Mouse (Mus musculus) stomach, embryonic 14.5 days (tissue): ENCODE data around the gene Hnf1a. TPM values are rescaled to one million over a fixed set of nuclear protein-coding genes. Genes with fewer than 3 reads are reported as not detected.

ENCODE experiments used
- ATAC-seq: fragments of 200-750 bp; cut with Nextera tagmentation; 2 replicates; pipeline ENCODE4 v1.8.0; 2017; ENCODE audit warnings: low read depth, moderate TSS enrichment; ENCODE audit not compliant: insufficient number of reproducible peaks, insufficient read depth, low FRiP score
- H3K27ac ChIP-seq: fragments of 300-500 bp; sonication (generic); 2 replicates; pipeline ENCODE4 v1.5.1; 2014; ENCODE audit warnings: mild to moderate bottlenecking, low read length, moderate library complexity, mixed read lengths
- H3K27me3 ChIP-seq: fragments of 300-500 bp; sonication (generic); 2 replicates; pipeline ENCODE4 v1.6.1; 2014; ENCODE audit warnings: low read length, control low read depth, mixed read lengths; ENCODE audit not compliant: control insufficient read depth, insufficient read depth
- H3K36me3 ChIP-seq: fragments of 300-500 bp; sonication (generic); 2 replicates; pipeline ENCODE4 v1.6.1; 2014; ENCODE audit warnings: mild to moderate bottlenecking, control low read depth, low read length, moderate library complexity, mixed read lengths; ENCODE audit not compliant: control insufficient read depth, insufficient read depth
- H3K4me1 ChIP-seq: fragments of 300-500 bp; sonication (generic); 2 replicates; pipeline ENCODE4 v1.6.1; 2014; ENCODE audit warnings: low read length, control low read depth, mixed read lengths; ENCODE audit not compliant: control insufficient read depth, insufficient read depth
- H3K4me2 ChIP-seq: fragments of 300-500 bp; sonication (generic); replicated peaks from 2 replicates; pipeline ENCODE4 v1.6.1; 2014; ENCODE audit warnings: low read depth, low read length, control low read depth
- H3K4me3 ChIP-seq: fragments of 300-500 bp; sonication (generic); 2 replicates; pipeline ENCODE4 v1.5.1; 2014; ENCODE audit warnings: low read depth, low read length, control low read depth
- H3K9ac ChIP-seq: fragments of 300-500 bp; sonication (generic); replicated peaks from 2 replicates; pipeline ENCODE4 v1.6.1; 2014; ENCODE audit warnings: low read depth, mild to moderate bottlenecking, control low read depth, low read length, moderate library complexity, mixed read lengths
- H3K9me3 ChIP-seq: fragments of 300-500 bp; sonication (generic); 2 replicates; pipeline ENCODE4 v1.6.1; 2016; ENCODE audit warnings: low read depth, low read length, control low read depth; ENCODE audit not compliant: control insufficient read depth
- WGBS: fragments of 180-500 bp; shearing (Covaris S2); extraction: QIAGEN DNeasy Blood & Tissue Kit; methylation state at CpG from one replicate; pipeline ENCODE4 v1.1.7; 2014; 5-methylcytosine and 5-hydroxymethylcytosine counted together
- polyA plus RNA-seq: library from polyadenylated mRNA; unstranded; fragments of >200 nt; fragmentation: Nextera tagmentation; extraction: Ambion mirVana; gene quantifications from 2 replicates; pipeline ENCODE4 v1.2.1, GENCODE M21; 2014

Gene Hnf1a
- polyA plus RNA-seq, 1 experiment from 2014 or later: 7.1 TPM

GRCm38 (mm10) chr5:114916777-114917176 is 54.1 kb downstream of the Hnf1a start:
- 73% methylated on average over 4 of the region's 4 CpGs for WGBS
- H3K27me3 ChIP-seq: no peaks in the 10 kb centered on the region
- ATAC-seq: no peak
- H3K9me3 ChIP-seq: no peaks in the 10 kb centered on the region
- H3K4me2 ChIP-seq: no peak overlapping the region
- no peak overlapping the region for H3K9ac ChIP-seq
- H3K36me3 ChIP-seq: no peaks in the 10 kb centered on the region
- no peaks in the 10 kb centered on the region for H3K4me1 ChIP-seq
- no peak overlapping the region for H3K27ac ChIP-seq
- no peak overlapping the region for H3K4me3 ChIP-seq

- H3K9ac ChIP-seq: no peak overlapping the region
- no peak overlapping the region for H3K27ac ChIP-seq
- H3K4me3 ChIP-seq: no peak overlapping the region
- ATAC-seq: no peak
- no peak overlapping the region for H3K4me2 ChIP-seq
- no peaks in the 10 kb centered on the region for H3K36me3 ChIP-seq
- no peaks in the 10 kb centered on the region for H3K27me3 ChIP-seq
- no peaks in the 10 kb centered on the region for H3K4me1 ChIP-seq
- WGBS: 77% methylated on average over 5 of the region's 5 CpGs
- no peaks in the 10 kb centered on the region for H3K9me3 ChIP-seq
Measured at GRCm38 (mm10) chr5:114915854-114916253, 55.0 kb downstream of the Hnf1a start.

- WGBS: 52% methylated on average over 8 of the region's 8 CpGs
- no peak overlapping the region for H3K4me2 ChIP-seq
- no peak overlapping the region for H3K4me3 ChIP-seq
- H3K9me3 ChIP-seq: no peaks in the 10 kb centered on the region
- H3K9ac ChIP-seq: no peak overlapping the region
- H3K27me3 ChIP-seq: no peaks in the 10 kb centered on the region
- no peak for ATAC-seq
- H3K36me3 ChIP-seq: no peaks in the 10 kb centered on the region
- no peaks in the 10 kb centered on the region for H3K4me1 ChIP-seq
- H3K27ac ChIP-seq: no peak overlapping the region
Measured at GRCm38 (mm10) chr5:114914855-114915254, 56.0 kb downstream of the Hnf1a start.

- Histone ChIP-seq H3K36me3 (no peaks in the 10 kb centered on the region), H3K27me3 (no peaks in the 10 kb centered on the region), H3K9me3 (no peaks in the 10 kb centered on the region), H3K4me1 (no peaks in the 10 kb centered on the region), H3K9ac (no peak overlapping the region), H3K4me2 (no peak overlapping the region), H3K4me3 (no peak overlapping the region), H3K27ac (no peak overlapping the region)
- 78% methylated on average over 4 of the region's 4 CpGs for WGBS
- no peak for ATAC-seq
Measured at GRCm38 (mm10) chr5:114913686-114914085, 57.2 kb downstream of the Hnf1a start.

GRCm38 (mm10) chr5:114908598-114909305 is 62.1 kb downstream of the Hnf1a start:
- no peaks in the 10 kb centered on the region for H3K36me3 ChIP-seq
- no peaks in the 10 kb centered on the region for H3K27me3 ChIP-seq
- H3K27ac ChIP-seq: no peak overlapping the region
- ATAC-seq: no peak
- no peak overlapping the region for H3K4me2 ChIP-seq
- 49% methylated on average over 13 of the region's 13 CpGs for WGBS
- H3K4me1 ChIP-seq: no peaks in the 10 kb centered on the region
- no peak overlapping the region for H3K4me3 ChIP-seq
- peaks cover 3% of the 10 kb centered on the region; the same call in 1 of the 2 replicates for H3K9me3 ChIP-seq
- H3K9ac ChIP-seq: no peak overlapping the region

- 48% methylated on average over 1 of the region's 1 CpGs for WGBS
- H3K9ac ChIP-seq: no peak overlapping the region
- no peak overlapping the region for H3K4me3 ChIP-seq
- no peaks in the 10 kb centered on the region for H3K27me3 ChIP-seq
- H3K4me1 ChIP-seq: no peaks in the 10 kb centered on the region
- H3K9me3 ChIP-seq: peaks cover 3% of the 10 kb centered on the region; the same call in 1 of the 2 replicates
- no peak overlapping the region for H3K27ac ChIP-seq
- no peak overlapping the region for H3K4me2 ChIP-seq
- no peak for ATAC-seq
- H3K36me3 ChIP-seq: no peaks in the 10 kb centered on the region
Measured at GRCm38 (mm10) chr5:114902413-114902812, 68.5 kb downstream of the Hnf1a start.

Other genes with a start within 250 kb of the Hnf1a start
- 35.6 and 49.5 TPM in 2 replicates for gene Ankrd13a, start 196.4 kb downstream of the Hnf1a start, polyA plus RNA-seq
- gene Git2, start 195.6 kb downstream of the Hnf1a start, polyA plus RNA-seq: 41.2 and 42.6 TPM in 2 replicates
- gene 1500011B03Rik, start 147.6 kb downstream of the Hnf1a start, polyA plus RNA-seq: 112 and 113 TPM in 2 replicates
- gene 4930519G04Rik, start 117.4 kb downstream of the Hnf1a start, polyA plus RNA-seq: not detected in 2 replicates
- 0.09 and 0.28 TPM in 2 replicates for gene Gm9936, start 112.4 kb downstream of the Hnf1a start, polyA plus RNA-seq
- 5.2 and 5.3 TPM in 2 replicates for gene Oasl2, start 74.2 kb downstream of the Hnf1a start, polyA plus RNA-seq
- gene Oasl1, start 47.9 kb downstream of the Hnf1a start, polyA plus RNA-seq: 0.57 and 0.75 TPM in 2 replicates
- 51.8 and 54.6 TPM in 2 replicates for gene 2210016L21Rik, start 28.9 kb downstream of the Hnf1a start, polyA plus RNA-seq
- gene Sppl3, start 40.0 kb upstream of the Hnf1a start, polyA plus RNA-seq: 27.6 and 27.7 TPM in 2 replicates
- gene Gm10401, start 127.2 kb upstream of the Hnf1a start, polyA plus RNA-seq: 51.7 and 54.7 TPM in 2 replicates
- 38.5 and 39.9 TPM in 2 replicates for gene Acads, start 148.3 kb upstream of the Hnf1a start, polyA plus RNA-seq
- 26.3 and 27.3 TPM in 2 replicates for gene Unc119b, start 163.9 kb upstream of the Hnf1a start, polyA plus RNA-seq
- gene Mlec, start 187.1 kb upstream of the Hnf1a start, polyA plus RNA-seq: 52.6 and 61.3 TPM in 2 replicates
- gene Cabp1, start 223.3 kb upstream of the Hnf1a start, polyA plus RNA-seq: 1.00 and 1.5 TPM in 2 replicates